Mouse (Mus musculus): ENCODE results near the gene Atad1.
"Not testable (repeated sequence)": the region's sequence is repeated elsewhere in the genome, so short reads cannot be mapped to it uniquely, and the experiment has no call there.

The Atad1 gene

DNA sequence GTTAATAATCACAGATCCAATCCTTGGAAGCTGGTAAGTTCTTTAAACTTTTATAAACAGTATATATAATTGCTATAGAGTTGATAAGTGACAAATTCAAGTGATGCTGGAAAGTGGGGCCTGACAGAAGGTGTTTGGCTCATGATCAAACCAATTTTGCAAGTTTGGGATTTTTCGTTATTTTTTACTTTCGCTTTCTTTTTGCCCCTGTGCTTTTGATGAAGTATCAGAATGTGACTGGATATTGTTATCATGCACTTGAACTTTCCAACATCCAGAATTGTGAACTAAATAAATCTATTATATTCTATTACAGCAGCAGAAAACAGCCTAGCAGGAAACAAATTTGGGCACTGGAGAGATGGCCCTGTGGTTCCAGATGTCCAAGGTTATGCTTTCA lies 58.7 kb downstream of the Atad1 start:
- DNase-seq (ENCODE audit: low spot score) = no peak

DNA sequence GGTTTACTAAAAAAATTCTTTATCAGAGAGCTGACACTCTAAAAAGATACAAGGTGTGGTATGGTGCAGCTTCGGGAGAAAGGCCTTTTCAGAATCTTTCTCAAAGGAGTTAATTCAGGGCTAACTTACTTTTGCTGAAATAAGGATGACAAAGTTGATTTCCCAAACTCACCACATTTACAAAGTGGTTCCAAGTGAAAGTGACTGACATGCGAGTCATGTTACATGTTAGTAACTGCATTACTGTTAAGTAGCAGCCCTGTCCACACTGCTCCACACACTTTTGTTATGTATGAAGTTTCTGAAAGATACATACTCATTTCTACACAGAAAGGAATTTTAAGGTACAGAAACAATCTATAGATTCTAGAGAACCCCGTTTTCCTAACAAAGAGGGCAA lies 63.8 kb downstream of the Atad1 start:
- no peak for DNase-seq (ENCODE audit: low spot score)

GRCm38 (mm10) chr19:32667830-32668229 lies 71.8 kb downstream of the Atad1 start:
- DNase-seq (ENCODE audit: low spot score) = not testable (repeated sequence)

DNA sequence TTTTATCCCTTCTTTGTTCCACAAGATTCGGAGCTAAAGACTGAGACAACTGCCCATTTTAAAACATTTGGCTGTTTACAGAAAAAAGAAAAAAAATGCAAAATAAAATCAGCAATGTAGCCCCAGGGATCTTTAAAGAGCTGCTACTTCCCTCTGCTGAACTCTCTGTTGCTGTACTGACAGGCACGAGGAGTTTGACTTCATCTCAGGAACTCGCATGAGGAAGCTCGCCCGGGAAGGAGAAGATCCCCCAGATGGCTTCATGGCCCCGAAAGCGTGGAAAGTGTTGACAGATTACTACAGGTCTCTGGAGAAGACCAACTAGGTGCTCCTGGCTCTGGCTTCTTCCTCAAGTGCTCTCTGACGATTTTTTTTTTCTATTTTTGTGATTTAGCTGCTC lies 74.3 kb downstream of the Atad1 start:
- DNase-seq (ENCODE audit: low spot score) = no peak

GRCm38 (mm10) chr19:32662936-32663335 lies 76.7 kb downstream of the Atad1 start:
- no peak for DNase-seq (ENCODE audit: low spot score)

GRCm38 (mm10) chr19:32659346-32659745 lies 80.2 kb downstream of the Atad1 start:
- DNase-seq (ENCODE audit: low spot score) = no peak

GRCm38 (mm10) chr19:32653630-32654362 lies 85.8 kb downstream of the Atad1 start:
- peak; percentile 50 for DNase-seq (ENCODE audit: low spot score)

- no peak for DNase-seq (ENCODE audit: low spot score)
Observed at GRCm38 (mm10) chr19:32653122-32653521, 86.5 kb downstream of the Atad1 start.

GRCm38 (mm10) chr19:32651046-32651445 lies 88.5 kb downstream of the Atad1 start:
- no peak for DNase-seq (ENCODE audit: low spot score)

GRCm38 (mm10) chr19:32648019-32648571 lies 91.5 kb downstream of the Atad1 start:
- no peak for DNase-seq (ENCODE audit: low spot score)

DNA sequence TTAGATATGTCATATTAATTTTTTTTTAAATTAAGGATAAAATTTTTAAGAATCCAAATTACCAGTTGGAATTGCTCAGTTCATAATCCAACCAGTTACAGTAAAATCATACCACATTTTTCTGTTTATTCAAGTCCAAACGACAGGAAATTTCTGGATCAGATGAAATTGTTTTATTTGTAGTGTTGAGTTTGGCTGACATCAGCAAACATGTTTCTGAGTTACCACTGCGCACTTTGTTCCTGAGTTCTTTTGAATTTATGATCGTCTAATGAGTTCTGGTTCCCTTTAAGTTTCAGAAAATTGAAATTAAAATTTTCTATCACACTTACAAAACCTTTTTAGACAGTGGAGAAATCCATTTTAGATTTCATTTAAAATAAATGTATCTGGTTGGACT lies 93.2 kb downstream of the Atad1 start:
- no peak for DNase-seq (ENCODE audit: low spot score)

GRCm38 (mm10) chr19:32645939-32646338 lies 93.6 kb downstream of the Atad1 start:
- no peak for DNase-seq (ENCODE audit: low spot score)

GRCm38 (mm10) chr19:32643642-32644041 lies 95.9 kb downstream of the Atad1 start:
- no peak for DNase-seq (ENCODE audit: low spot score)

DNA sequence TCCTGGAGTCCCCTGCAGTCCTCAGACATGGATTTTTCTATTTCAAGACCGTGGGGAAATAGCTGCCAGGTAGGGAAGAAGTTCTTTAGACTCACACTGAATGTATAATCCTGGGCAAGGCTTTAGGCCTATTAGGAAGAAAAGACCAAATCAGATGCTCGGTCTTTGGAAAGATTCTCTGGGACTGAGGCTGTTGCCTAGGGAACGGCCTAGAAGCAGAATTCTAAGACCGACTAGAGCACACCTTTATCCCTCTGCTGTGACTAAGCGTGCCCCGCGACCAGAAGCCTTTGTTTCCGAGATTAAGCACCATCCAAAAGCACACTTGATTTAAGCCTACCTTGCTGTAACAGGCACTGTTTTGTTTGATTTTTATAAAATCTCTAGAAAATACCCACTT lies 97.6 kb downstream of the Atad1 start:
- DNase-seq (ENCODE audit: low spot score) = no peak

DNA sequence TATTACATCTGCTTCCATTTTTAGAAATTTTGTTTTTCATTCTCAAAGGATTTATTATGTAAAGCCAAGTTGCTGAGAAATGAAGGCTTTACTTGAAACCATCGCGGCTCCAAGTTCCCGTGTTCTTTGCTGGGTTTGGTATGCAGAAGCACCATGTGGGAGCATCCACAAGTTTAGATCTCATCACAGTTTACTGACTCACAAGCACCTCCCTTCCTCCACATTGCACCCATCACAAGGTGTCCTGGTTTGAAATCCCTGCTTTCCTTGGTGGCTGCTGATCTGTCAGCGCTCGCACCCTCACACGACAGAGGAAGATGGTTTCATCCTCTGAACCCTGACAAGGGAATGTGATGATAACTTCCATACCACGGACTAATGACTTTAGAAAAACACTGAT lies 98.1 kb downstream of the Atad1 start:
- DNase-seq (ENCODE audit: low spot score) = no peak

- no peak for DNase-seq (ENCODE audit: low spot score)
Observed at GRCm38 (mm10) chr19:32638276-32638903, 101.2 kb downstream of the Atad1 start.

- DNase-seq (ENCODE audit: low spot score) = no peak
Observed at GRCm38 (mm10) chr19:32637357-32638275, 102.0 kb downstream of the Atad1 start.

DNA sequence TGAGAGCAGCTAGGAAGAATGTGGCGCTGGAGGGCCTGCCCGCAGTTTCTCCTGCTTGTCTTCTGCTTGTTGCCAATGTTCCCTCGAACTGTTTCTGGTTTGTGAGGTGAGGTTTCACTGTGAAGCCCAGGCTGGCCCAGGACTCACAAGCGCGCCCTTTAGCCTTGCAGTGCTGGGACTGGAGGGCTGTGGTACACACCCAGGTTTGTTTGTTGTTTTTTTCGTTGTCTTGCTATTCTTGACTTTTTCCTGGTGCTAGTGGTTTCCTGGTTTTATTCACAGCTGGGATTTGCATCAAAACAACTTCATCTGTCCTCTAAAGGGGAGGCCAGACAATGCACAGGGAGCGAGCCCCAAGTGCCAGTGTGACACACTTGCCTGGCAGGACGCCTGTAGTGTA lies 104.7 kb downstream of the Atad1 start:
- no peak for DNase-seq (ENCODE audit: low spot score)

GRCm38 (mm10) chr19:32628572-32629132 lies 110.9 kb downstream of the Atad1 start:
- DNase-seq (ENCODE audit: low spot score) = no peak

DNA sequence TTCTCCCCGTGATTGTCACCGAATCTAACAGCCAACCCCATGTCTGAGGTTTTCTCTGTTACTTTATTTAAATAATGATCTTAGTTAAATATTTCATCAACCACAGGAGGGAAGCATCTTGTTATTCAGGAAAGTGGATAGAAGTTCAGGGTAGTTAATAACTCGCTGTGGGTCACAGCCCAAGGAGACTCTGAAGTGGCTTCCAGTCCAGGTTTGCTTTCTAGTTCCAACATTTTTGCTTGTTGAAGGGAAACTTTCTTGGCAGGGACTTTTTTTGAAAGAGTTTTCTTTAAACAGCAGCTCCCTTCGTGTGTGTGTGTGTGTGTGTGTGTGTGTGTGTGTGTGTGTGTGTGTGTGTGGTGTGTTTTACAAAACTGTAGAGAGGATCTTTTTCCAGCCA lies 112.0 kb downstream of the Atad1 start:
- no peak for DNase-seq (ENCODE audit: low spot score)

DNA sequence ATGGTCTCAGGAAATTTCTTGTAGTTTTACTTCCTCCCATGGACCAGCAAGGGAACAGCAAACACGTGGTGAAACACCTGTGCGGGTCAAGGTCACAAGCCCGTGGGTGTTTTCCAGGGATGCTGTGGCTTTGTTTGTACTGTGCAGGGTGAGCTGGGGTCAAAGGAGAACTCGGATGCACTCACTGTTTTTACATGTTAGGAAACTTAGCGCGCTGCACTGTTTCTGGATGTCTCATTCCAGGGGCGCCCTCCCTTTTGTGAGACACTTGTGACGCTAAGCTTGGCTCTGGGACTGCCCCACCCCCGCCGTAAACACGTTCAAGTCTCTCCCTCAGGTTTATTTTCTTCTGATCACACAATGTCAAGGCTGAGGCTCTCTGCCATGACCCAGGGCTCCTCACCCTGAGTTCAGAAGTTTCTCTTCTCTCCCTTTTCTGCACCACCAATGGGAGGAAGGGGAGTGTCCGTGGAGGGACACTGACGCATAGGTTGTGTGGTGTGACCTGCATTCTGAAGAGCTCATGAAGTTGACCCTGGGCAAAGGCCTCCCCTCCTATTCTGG lies 112.7 kb downstream of the Atad1 start:
- peak; percentile 48 for DNase-seq (ENCODE audit: low spot score)

DNA sequence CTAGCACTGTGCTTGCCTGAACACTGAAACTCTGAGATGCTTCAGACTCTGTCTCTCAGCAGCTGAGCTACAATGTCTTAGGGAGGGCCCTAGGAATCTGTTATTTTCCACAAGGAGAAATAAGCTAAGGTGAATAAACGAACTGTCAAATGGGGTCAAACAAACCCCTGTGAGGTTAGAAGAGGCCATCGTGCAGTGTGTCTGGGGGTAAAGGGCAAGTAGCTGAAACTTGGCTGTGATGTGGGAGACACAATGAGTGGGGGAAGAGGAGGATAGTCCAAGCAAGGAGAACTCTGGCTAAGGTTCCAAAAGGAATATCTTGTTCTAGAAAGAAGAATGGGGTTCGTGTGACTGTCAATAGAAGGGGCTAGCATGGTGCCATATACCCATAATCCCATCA lies 117.4 kb downstream of the Atad1 start:
- DNase-seq (ENCODE audit: low spot score) = no peak

All from testis, postnatal 10 days (tissue).